Mouse (Mus musculus) lung, embryonic 15.5 days (tissue): ENCODE data around the gene Sdr39u1. TPM values are rescaled to one million over a fixed set of nuclear protein-coding genes. Genes with fewer than 3 reads are reported as not detected.

Source experiments
- ATAC-seq: fragments of 200-750 bp; cut with Nextera tagmentation; 2 replicates; pipeline ENCODE4 v1.8.0; 2017; ENCODE audit warnings: moderate number of reproducible peaks, borderline replicate concordance; ENCODE audit not compliant: low FRiP score, low TSS enrichment; ENCODE audit errors: extremely low read depth
- H3K27ac ChIP-seq: fragments of 300-500 bp; sonication (generic); 2 replicates; pipeline ENCODE4 v1.5.1; 2015; ENCODE audit warnings: moderate library complexity, mild to moderate bottlenecking, inconsistent platforms
- H3K27me3 ChIP-seq: fragments of 300-500 bp; sonication (generic); 2 replicates; pipeline ENCODE4 v1.6.1; 2015; ENCODE audit warnings: inconsistent platforms
- H3K36me3 ChIP-seq: fragments of 300-500 bp; sonication (generic); 2 replicates; pipeline ENCODE4 v1.6.1; 2015; ENCODE audit warnings: inconsistent platforms
- H3K4me1 ChIP-seq: fragments of 300-500 bp; sonication (generic); 2 replicates; pipeline ENCODE4 v1.6.1; 2015; ENCODE audit warnings: inconsistent platforms
- H3K4me2 ChIP-seq: fragments of 300-500 bp; sonication (generic); 2 replicates; pipeline ENCODE4 v1.6.1; 2015; ENCODE audit warnings: inconsistent platforms, mild to moderate bottlenecking, moderate library complexity
- H3K4me3 ChIP-seq: fragments of 300-500 bp; sonication (generic); 2 replicates; pipeline ENCODE4 v1.5.1; 2015; ENCODE audit warnings: mild to moderate bottlenecking, inconsistent platforms
- H3K9ac ChIP-seq: fragments of 300-500 bp; sonication (generic); 2 replicates; pipeline ENCODE4 v1.6.1; 2015; ENCODE audit warnings: inconsistent platforms
- H3K9me3 ChIP-seq: fragments of 300-500 bp; sonication (generic); 2 replicates; pipeline ENCODE4 v1.6.1; 2016; ENCODE audit warnings: inconsistent platforms
- whole genome bisulfite sequencing: fragments of 180-500 bp; shearing (Covaris S2); methylation state at CpG from one replicate; pipeline ENCODE4 v1.1.7; 2015; 5-methylcytosine and 5-hydroxymethylcytosine counted together
- polyA plus RNA-seq: library from polyadenylated mRNA; unstranded; fragments of >200 nt; fragmentation: Nextera tagmentation; extraction: Ambion mirVana; gene quantifications from 2 replicates; pipeline ENCODE4 v1.2.1, GENCODE M21; 2015

Sdr39u1 gene
- polyA plus RNA-seq, 1 experiment from 2014 or later, result 51.8 TPM

DNA sequence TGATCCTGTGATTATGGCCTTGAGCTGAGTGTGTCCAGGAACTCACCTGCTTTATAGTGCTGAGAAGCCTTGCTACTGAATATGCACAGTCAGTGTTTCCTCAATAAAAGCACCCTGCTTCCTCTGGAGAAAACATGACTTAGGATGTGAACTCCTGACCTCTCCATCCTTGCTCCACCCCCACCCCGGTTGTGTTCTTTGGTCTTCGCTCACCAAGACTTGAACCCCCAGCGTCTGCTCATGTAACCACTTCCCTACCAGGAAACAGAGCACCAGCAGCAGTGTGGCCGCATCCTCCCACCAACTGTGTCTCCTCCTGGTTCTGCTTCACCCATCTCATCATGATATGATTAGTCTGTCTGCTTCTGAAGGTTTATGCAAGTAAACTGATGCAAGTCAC, 13.3 kb upstream of the Sdr39u1 start:
- H3K4me3 ChIP-seq, result no peak overlapping the region
- no peak overlapping the region for H3K4me2 ChIP-seq
- no peak overlapping the region for H3K9ac ChIP-seq
- 50% methylated on average over 4 of the region's 4 CpGs for WGBS
- no peaks in the 10 kb centered on the region for H3K9me3 ChIP-seq
- H3K4me1 ChIP-seq, result peaks cover 4% of the 10 kb centered on the region
- no peak overlapping the region for H3K27ac ChIP-seq
- no peaks in the 10 kb centered on the region for H3K27me3 ChIP-seq
- H3K36me3 ChIP-seq, result no peaks in the 10 kb centered on the region
- ATAC-seq, result no peak

GRCm38 (mm10) chr14:55905518-55905917, 5.4 kb upstream of the Sdr39u1 start:
- WGBS, result 16% methylated on average over 1 of the region's 1 CpGs

DNA sequence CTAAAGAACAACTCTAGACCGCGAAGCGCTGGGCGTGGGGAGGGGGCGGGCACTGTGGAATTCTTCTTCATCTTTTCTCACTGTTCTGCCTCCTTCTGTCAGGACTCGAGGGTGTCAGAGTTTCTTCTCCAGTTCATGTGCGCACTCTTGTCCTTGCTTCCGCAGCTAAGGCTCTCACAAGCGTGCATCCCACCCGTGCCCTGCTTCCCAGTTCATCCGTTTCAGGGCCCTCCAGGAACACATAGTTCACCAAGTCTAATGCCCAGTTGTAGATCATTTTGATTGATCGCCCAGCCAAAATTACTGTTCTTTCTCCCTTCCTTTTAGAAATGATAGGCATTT, 292 bp upstream of the Sdr39u1 start:
- 6% methylated on average over 12 of the region's 12 CpGs for WGBS
- ATAC-seq, result no peak; the same call in 1 of the 2 replicates
- Histone ChIP-seq H3K27ac (peak overlapping the region; percentile 77), H3K27me3 (no peaks in the 10 kb centered on the region), H3K36me3 (peaks cover 25% of the 10 kb centered on the region), H3K9ac (peak overlapping the region; percentile 70), H3K4me2 (peak overlapping the region; percentile 92), H3K9me3 (no peaks in the 10 kb centered on the region), H3K4me1 (peaks cover 23% of the 10 kb centered on the region), H3K4me3 (peak overlapping the region; percentile 50)

More at GRCm38 (mm10) chr14:55905518-55905917, 5.4 kb upstream of the Sdr39u1 start:
- no peak overlapping the region for H3K4me3 ChIP-seq
- H3K27me3 ChIP-seq, result no peaks in the 10 kb centered on the region
- H3K9ac ChIP-seq, result no peak overlapping the region
- H3K9me3 ChIP-seq, result no peaks in the 10 kb centered on the region
- no peak overlapping the region for H3K27ac ChIP-seq
- no peak overlapping the region for H3K4me2 ChIP-seq
- H3K36me3 ChIP-seq, result no peaks in the 10 kb centered on the region
- no peak for ATAC-seq
- peaks cover 6% of the 10 kb centered on the region for H3K4me1 ChIP-seq

DNA sequence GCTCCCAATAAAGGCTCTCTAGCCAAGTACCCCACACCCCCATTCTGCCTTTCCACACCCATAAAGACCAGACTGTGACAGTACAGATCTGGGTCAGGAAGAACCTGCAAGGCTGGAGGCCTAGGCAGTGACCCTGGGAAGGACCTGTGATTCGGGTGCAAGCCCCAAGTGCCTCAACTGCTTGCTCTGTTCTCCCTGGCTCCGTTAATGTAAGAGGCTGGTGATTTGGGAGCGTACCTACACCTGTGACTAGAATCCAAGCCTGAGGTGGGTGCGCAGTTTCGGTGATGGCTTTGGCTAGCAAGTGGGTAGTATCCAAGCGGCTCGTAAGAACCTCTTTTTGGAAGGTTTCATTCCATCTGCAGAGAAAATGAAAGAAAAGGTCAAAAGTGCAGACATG, 1.1 kb downstream of the Sdr39u1 start:
- Histone ChIP-seq H3K9me3 (no peaks in the 10 kb centered on the region), H3K27ac (0 out of 2 replicates have a peak overlapping the region, but pooled peaks have one; percentile 77), H3K36me3 (peaks cover 39% of the 10 kb centered on the region), H3K4me3 (no peak overlapping the region), H3K9ac (no peak overlapping the region), H3K27me3 (no peaks in the 10 kb centered on the region), H3K4me1 (peaks cover 23% of the 10 kb centered on the region), H3K4me2 (peak overlapping the region; percentile 92)
- ATAC-seq, result no peak; the same call in 1 of the 2 replicates
- 84% methylated on average over 7 of the region's 7 CpGs for WGBS

DNA sequence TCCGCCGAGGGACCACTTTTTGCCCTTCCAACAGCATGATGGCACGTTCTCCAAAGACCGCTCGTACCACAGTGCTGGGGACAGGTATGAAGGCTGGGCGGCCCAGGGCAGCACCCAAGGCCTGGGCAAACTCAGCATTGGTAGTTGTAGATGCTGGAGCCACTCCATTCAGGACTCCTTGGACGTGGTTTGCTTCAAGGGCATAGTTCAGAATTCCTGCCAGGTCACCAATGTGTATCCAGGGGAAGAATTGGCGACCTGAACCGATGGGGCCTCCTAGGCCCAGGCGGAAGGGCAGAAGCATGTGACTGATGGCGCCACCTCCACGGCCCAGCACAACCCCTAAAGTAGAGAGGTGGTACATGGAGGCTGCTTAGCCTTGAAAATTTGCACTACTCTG, 2.4 kb downstream of the Sdr39u1 start:
- H3K9me3 ChIP-seq, result no peaks in the 10 kb centered on the region
- H3K4me1 ChIP-seq, result peaks cover 23% of the 10 kb centered on the region
- H3K27me3 ChIP-seq, result no peaks in the 10 kb centered on the region
- peaks cover 48% of the 10 kb centered on the region for H3K36me3 ChIP-seq
- ATAC-seq, result no peak
- no peak overlapping the region for H3K9ac ChIP-seq
- no peak overlapping the region for H3K4me2 ChIP-seq
- H3K27ac ChIP-seq, result no peak overlapping the region
- WGBS, result 91% methylated on average over 12 of the region's 12 CpGs
- no peak overlapping the region for H3K4me3 ChIP-seq

DNA sequence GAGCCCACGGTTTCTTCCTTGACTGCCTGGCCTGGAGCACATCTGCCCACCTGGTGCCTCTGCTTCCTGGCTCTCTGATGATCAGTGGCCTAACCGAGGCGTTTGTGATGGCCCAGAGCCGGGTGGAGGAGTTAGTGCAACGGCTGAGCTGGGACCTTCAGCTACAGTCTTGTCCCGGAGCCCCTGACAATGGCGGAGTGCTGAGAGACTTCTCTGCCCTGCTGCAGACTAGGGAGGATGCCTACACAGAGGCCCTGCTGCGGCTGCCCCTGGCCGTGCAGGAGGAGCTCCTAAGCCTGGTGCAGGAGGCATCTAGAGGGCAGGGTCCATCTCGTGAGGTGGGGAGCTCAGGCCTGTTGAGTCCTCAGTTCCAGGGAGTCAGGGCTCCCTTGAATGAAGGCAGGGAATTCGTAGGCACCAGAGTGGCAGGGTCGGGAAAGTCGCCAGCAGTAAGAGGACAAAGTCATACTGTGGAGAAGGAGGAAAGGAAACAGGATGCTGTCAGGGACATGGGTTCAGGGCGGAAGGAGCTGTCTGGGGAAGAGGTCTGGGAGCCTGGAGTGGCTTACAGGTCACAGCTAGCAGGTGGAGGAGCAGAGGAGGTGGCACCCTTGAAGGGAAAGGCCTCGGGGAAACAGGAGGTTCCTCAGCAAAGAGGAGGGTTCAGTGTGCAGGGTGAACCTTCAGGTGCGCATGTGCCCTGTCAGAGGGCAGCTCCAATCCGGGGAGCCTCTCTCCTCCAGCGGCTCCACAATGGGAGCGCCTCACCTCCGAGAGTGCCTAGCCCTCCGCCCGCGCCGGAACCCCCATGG, 13.3 kb downstream of the Sdr39u1 start:
- Histone ChIP-seq H3K27me3 (no peaks in the 10 kb centered on the region), H3K4me2 (peak overlapping the region; percentile 79), H3K4me1 (peaks cover 42% of the 10 kb centered on the region), H3K36me3 (peaks cover 52% of the 10 kb centered on the region), H3K4me3 (peak overlapping the region; percentile 61; the same call in 1 of the 2 replicates), H3K9ac (no peak overlapping the region; the same call in 1 of the 2 replicates), H3K27ac (0 out of 2 replicates have a peak overlapping the region, but pooled peaks have one; percentile 97), H3K9me3 (no peaks in the 10 kb centered on the region)
- 67% methylated on average over 24 of the region's 24 CpGs for WGBS
- ATAC-seq, result no peak

GRCm38 (mm10) chr14:55885791-55886271, 14.3 kb downstream of the Sdr39u1 start:
- Histone ChIP-seq H3K27me3 (no peaks in the 10 kb centered on the region), H3K27ac (peak overlapping the region; percentile 97), H3K9ac (peak overlapping the region; percentile 68), H3K4me1 (peaks cover 42% of the 10 kb centered on the region), H3K4me3 (peak overlapping the region; percentile 61), H3K36me3 (peaks cover 43% of the 10 kb centered on the region), H3K9me3 (no peaks in the 10 kb centered on the region), H3K4me2 (peak overlapping the region; percentile 79)
- WGBS, result 3% methylated on average over 16 of the region's 16 CpGs
- ATAC-seq, result no peak

DNA sequence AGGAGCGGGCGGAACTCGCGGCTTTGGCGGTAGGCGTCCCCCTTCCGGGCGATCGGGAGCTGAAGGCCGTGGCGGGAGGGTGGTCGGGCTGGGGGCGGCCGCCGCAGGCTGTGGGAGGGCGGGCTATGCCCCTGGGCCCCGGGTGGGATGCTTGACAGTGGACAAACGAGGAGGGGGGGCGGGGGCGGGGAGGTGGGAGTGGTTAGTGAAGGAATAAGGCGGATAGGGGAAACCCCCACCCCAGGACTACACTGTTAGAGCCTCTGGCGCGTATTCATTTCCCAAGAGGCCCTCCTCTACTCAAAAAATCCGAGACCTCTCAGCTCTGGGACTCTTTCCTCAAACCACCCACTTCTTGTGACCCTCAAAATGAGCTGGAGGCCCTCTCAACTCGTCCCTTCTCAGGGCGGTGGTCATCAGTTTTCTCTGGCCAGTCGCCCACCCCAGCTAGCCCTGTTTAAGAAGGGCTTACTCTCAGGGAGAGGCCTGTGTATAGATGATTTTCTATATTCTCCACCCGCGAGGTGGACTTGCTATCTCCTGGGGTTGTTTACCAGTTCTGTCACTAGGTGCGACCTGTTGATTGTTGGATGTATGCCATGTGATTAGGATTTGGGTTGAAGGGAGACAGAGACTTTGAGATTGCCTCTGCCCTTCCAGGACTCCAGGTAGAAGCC, 14.8 kb downstream of the Sdr39u1 start:
- peak overlapping the region; percentile 97 for H3K27ac ChIP-seq
- WGBS, result 2% methylated on average over 21 of the region's 30 CpGs
- peak; percentile 67; the same call in 1 of the 2 replicates for ATAC-seq
- H3K27me3 ChIP-seq, result no peaks in the 10 kb centered on the region
- H3K4me2 ChIP-seq, result peak overlapping the region; percentile 79
- peaks cover 37% of the 10 kb centered on the region for H3K36me3 ChIP-seq
- H3K4me3 ChIP-seq, result peak overlapping the region; percentile 61
- H3K9ac ChIP-seq, result peak overlapping the region; percentile 68
- no peaks in the 10 kb centered on the region for H3K9me3 ChIP-seq
- peaks cover 42% of the 10 kb centered on the region for H3K4me1 ChIP-seq

GRCm38 (mm10) chr14:55884713-55885113, 15.4 kb downstream of the Sdr39u1 start, which contains the start of gene Khnyn:
Khnyn (plus strand) TSS chr14:55884947.
- H3K27me3 ChIP-seq, result no peaks in the 10 kb centered on the region
- no peaks in the 10 kb centered on the region for H3K9me3 ChIP-seq
- peaks cover 33% of the 10 kb centered on the region for H3K36me3 ChIP-seq
- peak within 1 kb of the TSS; percentile 97 for H3K27ac ChIP-seq
- WGBS, result 0% methylated on average over 30 of the region's 30 CpGs
- peak; percentile 97 for ATAC-seq
- H3K9ac ChIP-seq, result peak within 1 kb of the TSS; percentile 68
- peak within 1 kb of the TSS; percentile 61 for H3K4me3 ChIP-seq
- peak within 1 kb of the TSS; percentile 79 for H3K4me2 ChIP-seq
- H3K4me1 ChIP-seq, result peaks cover 42% of the 10 kb centered on the region

DNA sequence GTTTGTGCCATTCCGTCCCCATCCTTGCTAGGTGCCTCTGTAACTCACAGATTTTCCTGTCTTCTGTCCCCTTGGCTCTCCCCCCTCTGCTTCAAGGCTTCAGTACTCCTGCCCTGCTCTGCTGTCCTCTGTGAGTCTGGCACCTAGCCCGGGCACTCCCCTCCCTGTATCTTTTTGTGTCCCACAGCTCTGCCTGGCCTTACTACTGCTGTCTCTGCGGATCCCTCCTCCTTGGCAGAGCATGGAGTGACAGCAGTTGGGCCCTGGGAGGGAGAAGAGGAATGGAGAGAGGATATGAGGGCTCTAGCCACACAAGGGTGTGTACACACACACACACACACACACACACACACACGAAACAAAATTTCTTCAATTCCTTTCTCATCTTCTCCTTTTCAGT, 15.9 kb downstream of the Sdr39u1 start, which contains the start of gene Cbln3:
Gene Cbln3 (minus strand): TSS at position 227 of the 400 bp plus-strand sequence.
- H3K9me3 ChIP-seq, result no peaks in the 10 kb centered on the region
- no peaks in the 10 kb centered on the region for H3K27me3 ChIP-seq
- peak within 1 kb of the TSS; percentile 97 for H3K27ac ChIP-seq
- peak; percentile 70 for ATAC-seq
- H3K4me2 ChIP-seq, result peak within 1 kb of the TSS; percentile 79
- H3K9ac ChIP-seq, result peak within 1 kb of the TSS; percentile 68
- H3K4me1 ChIP-seq, result peaks cover 42% of the 10 kb centered on the region
- H3K36me3 ChIP-seq, result peaks cover 28% of the 10 kb centered on the region
- H3K4me3 ChIP-seq, result peak within 1 kb of the TSS; percentile 61
- 12% methylated on average over 4 of the region's 4 CpGs for whole genome bisulfite sequencing

GRCm38 (mm10) chr14:55883663-55884062, 16.4 kb downstream of the Sdr39u1 start:
- Histone ChIP-seq H3K27me3 (no peaks in the 10 kb centered on the region), H3K9me3 (no peaks in the 10 kb centered on the region), H3K9ac (0 out of 2 replicates have a peak overlapping the region, but pooled peaks have one; percentile 68), H3K27ac (peak overlapping the region; percentile 97), H3K36me3 (peaks cover 23% of the 10 kb centered on the region), H3K4me2 (0 out of 2 replicates have a peak overlapping the region, but pooled peaks have one; percentile 79), H3K4me1 (peaks cover 46% of the 10 kb centered on the region), H3K4me3 (no peak overlapping the region)
- 86% methylated on average over 12 of the region's 12 CpGs for WGBS
- ATAC-seq, result no peak
